Mouse (Mus musculus) WW6 (cell line): Measurements from ENCODE around the gene Dcdc2a.
A peak's percentile ranks its signal among the peaks of the same experiment; 100 is the strongest.

Experiments
- DNase-seq: peaks from one replicate; pipeline ENCODE4 v3.0.0-alpha.2; 2013; ENCODE audit warnings: low read depth, low spot score

Dcdc2a gene

DNA sequence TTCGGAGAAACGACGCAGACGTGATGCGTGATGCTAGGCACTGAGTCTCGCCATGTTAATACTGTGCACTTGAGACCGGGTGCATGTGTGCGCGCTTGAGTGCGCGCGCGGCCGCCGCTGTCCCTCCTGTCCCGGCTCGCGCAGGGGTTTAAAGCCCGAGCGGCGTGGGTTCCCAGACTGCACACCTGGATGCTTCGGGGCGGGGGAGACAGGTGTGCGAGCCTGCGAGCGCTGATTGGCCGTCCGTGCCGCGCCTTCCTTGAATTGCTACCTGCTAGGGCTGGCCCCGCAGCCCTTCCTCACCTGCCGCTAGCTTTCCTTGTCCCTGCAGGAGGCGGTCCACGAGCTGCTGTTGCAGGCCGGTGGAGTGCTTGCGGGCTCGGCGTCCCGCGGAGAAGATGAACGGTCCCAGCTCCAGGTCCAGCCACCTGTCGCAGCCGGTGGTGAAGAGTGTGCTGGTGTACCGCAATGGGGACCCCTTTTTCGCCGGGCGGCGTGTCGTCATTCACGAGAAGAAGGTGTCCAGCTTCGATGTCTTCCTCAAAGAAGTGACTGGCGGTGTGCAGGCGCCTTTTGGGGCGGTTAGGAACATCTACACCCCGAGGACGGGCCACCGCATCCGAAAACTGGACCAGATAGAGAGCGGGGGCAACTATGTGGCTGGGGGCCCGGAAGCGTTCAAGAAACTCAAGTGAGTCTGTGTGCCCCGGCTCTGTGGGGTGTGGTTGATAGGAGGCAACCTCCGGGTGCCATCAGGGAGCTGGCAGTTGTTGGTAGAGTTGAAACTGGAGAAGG, at the start of gene Dcdc2a:
Gene Dcdc2a (plus strand): TSS at position 132 of the 795 bp plus-strand sequence.
- peak; percentile 26 for DNase-seq

DNA sequence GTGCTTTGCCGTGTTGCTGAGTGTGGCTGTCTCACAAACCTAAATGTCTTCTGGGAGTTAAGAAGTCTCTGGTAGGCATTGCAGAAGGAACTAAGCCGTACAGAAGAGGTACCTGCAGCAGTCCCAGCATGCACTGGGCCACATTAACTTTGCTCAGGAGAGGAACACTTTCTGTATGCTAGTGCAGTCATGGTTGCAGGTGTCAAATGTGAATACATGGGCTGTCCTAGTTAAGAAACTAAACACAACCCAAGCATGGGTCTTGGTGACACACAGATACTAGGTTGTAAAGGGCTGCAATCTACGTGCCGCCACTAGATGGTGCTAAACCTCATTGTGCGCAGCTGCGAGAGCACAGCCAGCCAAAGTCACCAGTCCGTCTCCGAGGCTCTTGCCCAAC, 48.7 kb upstream of the Dcdc2a start:
- no peak for DNase-seq

DNA sequence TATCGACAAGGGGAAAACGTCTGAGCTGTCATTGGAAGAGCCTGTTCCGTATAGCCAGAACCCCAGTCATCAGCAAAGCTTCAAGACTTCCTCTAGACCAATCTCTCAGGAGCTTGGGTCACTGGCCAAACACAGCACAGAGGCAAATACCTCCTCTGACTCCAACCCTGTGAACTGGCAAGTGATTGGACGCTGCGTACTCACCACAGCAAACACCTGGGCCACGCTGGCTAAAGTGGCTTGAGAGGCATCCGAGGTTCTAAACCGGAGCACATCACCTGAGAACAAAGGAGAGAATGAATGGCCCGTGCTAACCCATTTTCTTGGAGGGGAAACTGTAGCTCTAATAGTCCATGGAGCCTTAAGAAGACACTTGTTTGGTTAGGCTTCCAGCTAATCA, 37.5 kb upstream of the Dcdc2a start:
- no peak for DNase-seq

DNA sequence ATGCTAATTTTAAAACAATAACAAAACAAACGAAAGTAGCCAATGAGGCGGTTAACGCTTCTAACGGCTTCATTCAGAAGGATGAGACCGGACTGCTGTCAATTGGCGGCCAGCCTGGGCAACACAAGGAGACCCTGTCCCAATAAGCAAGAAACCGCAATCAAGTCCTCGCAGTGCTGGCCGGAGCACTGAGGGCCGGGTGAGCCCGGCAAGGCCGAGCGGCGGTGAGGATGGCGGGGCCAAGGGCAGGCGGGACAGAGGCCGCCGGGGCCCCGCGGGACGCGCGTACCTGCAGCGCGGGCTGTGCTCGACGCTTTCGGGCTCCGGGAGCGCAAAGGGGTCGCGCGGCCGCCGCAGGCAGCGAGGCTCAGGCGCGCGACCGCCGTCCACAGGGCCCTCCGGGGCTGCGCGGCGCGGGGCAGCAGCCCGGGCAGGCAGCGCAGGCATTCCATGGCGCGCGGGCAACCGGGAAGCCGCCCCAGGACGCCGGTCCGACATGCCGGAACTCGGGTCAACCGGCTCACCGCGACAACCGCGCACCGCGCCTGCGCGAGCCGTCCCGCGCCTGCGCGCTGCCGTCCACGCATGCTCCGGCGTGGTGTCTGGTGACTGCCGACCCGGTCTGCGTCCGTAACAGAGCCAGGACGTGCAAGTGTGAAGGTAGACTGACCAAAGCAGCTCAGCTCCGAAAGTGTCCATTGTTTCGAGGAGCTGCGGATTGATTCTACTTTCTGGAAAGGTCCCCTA, 35.8 kb upstream of the Dcdc2a start, which contains the start of gene Mrs2:
Gene Mrs2 (minus strand): TSS at position 587 of the 747 bp plus-strand sequence.
- peak; percentile 38 for DNase-seq

DNA sequence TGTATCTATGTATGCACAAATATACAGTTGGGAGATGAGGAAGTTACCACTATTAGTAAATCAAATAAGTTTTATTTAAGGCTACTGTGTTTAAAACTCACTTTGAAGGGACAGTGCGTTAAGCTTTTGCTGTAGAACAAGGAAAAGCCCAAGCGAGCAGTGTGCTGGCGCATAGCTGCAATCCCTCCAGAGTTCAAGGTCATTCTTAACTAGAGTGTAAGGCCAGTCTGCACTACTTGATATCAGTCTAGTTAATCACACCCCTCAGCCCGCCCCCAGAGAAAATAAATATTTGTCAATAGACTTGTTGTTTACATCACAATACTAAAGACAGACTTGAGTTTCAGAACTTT, 35.3 kb upstream of the Dcdc2a start:
- no peak for DNase-seq

DNA sequence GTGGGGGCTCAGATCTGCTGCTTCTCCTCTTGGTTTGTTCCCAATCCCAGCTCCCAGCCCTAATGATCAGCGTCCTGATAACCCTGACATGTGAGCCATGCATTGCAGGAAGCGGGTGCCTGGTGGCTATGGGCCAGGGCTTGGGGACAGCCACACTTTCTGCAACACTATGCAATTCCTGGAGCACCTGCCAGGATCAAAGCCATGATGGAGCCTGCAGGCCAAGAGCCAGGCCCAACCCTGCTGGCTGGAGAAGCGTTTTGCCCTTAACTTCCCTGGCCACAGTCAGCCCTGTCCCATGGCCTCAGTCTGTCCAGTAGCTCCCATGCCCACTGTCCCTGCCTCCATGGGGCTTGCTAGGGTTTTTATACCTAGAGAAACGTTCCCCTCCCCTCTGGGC, 33.4 kb upstream of the Dcdc2a start:
- DNase-seq = no peak

DNA sequence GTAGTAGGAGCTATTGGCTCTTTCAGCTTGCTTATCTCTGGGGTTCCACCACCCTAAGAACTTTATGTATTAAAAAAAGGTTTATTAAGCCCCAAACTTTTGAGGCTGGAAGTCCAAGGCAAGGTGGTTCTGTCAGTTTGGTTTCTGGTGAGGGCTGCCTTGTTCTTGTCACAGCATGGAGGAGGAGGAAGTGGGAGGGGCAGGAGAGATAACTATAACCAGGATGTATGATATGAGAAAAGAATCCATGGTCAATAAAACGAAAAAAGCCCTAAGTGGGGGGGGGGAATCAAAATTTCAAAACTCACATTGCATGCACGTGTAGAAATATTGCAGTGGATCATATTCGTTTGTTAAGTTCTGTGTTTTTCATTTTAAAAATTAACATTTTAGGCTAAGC, 32.7 kb upstream of the Dcdc2a start:
- DNase-seq = no peak

DNA sequence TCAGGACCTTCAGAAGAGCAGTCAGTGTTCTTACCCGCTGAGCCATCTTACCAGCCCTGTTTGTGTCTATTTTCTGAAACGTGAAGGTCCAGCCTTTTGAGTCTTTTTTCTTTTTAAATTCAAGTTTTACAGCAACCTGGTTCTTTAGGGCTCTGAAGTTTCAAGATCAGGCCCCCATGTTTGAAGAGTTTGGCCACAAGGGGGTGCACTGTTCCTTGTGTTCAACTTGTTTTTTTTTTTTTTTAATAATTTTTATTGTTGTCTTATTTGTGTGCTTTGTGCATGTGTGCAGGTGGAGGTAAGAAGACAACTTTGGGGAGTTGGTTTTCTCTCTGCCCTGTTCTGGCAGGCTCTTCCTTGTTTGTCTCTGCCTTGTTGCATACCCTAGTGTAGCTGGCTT, 31.1 kb upstream of the Dcdc2a start:
- DNase-seq = no peak

DNA sequence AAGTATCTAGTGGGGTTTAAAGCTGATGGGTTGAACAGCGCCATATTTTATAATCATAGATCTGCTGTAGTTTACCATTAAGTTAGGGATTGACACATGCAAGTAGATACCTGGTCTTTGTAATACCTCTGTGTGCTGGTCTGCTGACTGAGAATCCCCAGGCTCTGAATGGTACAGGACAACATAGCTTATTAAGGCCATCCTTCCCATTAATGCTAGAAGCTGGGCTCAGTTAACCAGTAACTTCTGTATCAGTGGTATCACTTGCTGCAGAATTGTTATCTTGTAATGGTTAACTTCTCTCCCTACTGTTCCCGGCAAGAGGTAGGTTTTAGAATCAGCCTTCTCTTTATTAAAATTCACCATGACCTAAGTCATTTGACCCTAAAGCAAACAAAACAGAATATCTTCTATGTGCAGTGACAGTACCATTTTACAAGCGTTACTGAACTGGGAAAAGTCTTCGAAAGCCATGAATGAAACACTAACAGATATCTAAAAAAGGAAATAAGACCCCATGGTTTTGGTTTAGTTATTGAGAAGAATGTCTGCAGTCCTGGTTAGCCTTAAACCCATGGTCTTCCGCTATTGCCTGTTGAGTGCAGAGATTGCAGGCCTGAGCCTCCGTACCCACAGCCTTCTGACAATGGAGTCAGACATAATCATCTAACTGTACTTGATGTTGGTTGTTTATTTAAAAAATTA, 29.2 kb upstream of the Dcdc2a start:
- DNase-seq = no peak

DNA sequence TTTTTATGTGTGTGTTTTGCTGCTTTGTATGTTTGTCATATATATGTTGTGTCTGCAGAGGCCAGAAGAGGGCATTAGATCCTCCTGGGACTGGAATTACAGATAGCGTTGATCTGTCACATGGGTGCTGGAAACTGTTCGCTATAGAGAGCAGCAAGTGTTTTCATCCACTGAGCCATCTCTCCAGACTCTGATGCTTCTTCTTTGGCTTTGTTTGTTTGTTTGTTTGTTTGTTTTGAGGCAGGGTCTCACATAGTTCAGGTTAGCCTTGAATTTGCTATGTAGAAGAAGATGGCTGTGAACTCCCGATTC, 28.7 kb upstream of the Dcdc2a start:
- no peak for DNase-seq

DNA sequence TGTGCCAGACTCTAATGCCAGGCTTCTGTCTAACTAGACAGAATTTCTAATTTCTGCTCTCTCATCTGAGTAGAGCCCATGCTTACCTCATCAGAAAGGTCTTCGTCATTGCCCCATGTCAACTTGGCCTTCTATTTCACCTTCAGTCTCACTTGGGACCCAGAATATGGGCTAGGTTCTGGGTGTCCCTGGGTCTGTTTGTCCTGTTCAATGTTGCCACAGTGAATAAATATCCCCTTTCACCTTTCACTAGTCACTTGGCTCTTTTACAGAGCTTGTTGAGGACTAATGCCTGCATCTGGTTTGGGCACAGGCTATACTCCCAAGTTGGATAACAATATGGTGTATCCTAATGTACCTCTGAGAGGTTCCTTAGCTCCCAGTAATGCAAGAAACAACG, 16.3 kb upstream of the Dcdc2a start:
- DNase-seq = no peak

DNA sequence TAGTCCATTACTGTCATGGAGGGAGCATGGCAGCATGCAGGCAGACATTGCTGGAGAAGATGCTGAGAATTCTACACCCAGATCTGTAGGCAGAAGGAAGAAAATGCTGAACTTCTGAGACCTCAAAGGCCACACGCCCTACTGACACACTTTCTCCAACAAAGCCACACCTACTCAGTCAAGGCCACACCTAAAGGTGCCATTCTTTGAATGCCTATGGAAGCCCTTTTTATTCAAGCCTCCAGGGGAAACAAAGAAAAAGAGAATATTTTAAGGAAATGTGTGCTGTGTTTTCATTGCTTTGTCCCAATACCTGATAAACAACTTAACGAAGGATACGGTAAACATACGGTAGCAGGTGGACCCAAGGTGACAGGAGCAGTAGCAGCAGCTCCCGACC, 3.1 kb upstream of the Dcdc2a start:
- DNase-seq = no peak

DNA sequence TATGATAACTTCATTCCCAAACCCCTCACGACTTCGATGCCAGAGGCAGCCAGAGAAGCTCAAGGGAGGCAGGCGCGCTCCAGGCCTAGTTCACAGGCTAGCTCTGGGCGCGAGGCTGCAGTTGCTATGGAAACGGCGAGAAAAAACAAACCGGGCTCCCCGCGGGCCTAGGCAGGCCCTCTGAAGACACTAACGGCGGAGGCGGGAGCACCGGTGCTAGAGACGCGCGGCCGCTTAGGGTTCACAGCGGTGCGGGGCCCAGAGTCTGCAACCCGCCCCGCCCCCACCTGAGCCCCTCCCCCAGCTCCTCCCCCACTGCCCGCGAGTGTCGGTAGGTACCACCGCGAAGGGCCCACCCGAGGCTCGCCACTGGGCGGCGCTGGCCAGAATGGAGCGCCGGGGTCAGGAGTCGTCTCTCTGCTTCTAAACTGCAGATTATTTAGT, 671 bp upstream of the Dcdc2a start:
- DNase-seq = peak; percentile 34

DNA sequence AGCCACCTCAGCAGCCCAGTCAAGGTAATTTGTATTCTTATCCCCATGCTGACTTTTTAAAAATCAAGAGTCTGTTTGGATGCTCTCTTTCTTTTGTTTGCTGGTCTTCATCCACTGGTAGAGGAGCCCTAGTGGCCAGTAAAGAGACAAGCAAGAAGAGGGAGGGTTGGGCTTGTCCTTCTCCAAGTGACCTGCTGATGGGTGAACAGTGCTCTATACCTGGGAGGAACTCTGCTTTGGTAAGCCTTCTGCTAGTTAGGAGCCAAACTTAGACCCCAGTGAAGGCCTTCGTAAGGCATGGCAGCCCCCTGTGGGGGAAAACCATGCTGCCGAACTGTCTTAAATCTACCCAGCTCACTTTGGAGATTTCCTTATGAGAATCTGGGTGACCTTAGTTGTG, 10.9 kb downstream of the Dcdc2a start:
- no peak for DNase-seq

DNA sequence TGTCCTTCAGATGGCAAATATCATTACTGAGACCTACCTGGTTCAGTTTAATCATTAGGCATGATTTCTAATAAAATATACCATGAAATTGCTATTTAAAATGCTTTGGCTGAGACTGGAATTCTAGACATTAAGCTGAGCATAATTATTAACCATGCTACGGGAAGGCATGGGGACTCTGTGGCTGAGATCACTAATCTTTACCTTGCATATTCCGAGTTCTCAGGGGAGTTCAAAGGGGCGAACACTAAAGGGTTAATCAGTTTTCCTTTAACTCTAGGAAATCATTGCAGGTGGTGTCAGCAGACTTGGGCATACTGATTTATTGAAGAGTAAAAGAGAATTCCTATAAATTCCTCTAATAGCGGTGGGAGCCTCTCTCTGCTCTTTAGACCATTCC, 11.4 kb downstream of the Dcdc2a start:
- no peak for DNase-seq

DNA sequence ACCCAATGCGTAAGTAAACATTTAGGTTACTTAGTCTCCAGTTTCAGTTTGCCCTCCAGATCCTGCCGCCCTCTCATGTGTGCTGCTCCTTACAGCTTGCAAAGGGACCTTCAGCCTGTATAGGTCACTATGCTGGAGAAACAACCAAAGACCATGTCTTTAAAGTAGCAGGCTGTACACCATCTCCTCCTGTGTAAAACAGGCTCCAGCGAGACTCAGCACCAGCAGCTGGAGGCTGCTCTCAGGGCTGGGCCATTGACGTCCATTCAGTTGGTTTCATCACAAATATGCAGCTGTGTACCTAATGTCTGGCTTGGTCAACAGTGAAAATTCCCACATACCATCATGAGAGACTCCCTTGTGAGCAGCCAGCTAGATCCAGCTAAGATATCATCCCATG, 14.0 kb downstream of the Dcdc2a start:
- DNase-seq = no peak

DNA sequence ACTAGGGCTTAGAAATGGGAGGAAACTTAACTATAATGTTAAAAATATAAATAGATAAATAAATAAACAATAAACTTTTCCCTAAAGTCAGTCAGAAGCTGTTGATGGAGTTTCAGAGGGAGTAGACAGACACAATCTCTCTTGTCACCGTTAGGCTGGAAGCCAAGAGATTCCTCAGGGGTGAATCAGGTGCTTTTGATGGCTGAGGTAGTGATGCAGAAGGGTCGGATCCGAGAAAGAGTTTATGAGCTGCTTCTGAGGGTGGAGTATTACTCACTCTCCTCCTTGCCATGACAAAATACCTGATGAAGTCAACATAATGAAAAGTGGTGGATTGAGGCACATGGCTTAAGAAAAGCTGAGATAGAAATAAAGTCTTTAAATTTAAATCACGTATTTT, 15.0 kb downstream of the Dcdc2a start:
- DNase-seq = no peak

DNA sequence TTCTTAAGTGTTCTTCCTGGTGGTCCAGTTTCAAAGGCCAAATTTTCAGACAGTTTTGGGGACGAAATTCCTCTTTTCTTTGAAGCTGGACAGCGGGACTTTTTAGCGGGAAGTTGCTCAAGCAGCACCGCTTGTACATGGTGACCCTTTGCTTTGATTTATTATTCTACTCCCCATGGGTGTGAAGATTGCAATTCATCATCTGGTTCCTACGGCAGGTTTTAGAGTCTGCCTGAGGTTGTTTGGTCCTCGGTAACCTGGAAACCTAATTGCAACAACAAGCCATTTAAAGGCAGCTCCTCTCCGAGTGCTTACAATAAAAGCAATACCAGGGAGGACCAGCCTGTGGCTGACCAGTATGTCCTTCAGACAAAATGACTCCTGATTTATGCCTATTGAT, 21.5 kb downstream of the Dcdc2a start:
- no peak for DNase-seq

DNA sequence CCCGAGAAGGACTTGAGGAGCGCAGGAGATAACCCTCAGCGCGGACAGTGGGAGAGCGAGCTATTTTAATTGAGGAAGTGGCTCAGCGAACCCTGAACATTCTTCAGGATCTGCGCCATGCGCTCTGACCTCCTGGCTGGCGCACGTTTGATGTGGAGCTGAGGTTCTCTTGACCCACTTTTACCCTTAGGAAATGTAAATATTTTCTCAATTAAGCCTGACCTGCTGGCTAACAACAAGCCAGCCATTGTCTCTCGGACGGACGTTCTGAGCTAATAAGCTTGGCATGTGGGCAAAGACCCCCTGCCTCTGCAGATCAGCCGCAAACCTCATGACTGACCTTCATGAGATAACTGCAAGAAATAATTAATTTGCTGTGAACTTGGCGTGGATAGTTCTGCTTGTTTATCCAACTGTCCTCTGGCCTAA, 27.4 kb downstream of the Dcdc2a start:
- no peak for DNase-seq

DNA sequence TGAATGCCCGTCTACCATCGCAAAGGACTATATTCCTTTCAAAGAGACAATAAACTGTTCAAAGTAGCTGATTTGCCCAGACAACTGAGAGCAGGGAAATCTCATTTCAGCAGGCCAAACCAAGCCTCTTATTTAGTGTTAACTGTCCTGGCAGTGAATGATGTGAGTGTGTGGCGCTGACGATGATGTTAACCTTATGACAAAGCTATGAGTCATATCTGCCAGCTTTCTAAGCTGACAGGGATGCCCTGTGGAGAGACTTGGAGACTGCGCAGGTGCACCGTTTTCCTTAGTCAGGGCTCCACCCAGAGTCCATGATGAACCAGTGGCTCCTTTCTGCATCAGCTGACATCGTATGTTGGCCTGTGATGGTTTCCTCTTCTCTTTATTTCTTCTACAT, 29.3 kb downstream of the Dcdc2a start:
- DNase-seq = no peak

DNA sequence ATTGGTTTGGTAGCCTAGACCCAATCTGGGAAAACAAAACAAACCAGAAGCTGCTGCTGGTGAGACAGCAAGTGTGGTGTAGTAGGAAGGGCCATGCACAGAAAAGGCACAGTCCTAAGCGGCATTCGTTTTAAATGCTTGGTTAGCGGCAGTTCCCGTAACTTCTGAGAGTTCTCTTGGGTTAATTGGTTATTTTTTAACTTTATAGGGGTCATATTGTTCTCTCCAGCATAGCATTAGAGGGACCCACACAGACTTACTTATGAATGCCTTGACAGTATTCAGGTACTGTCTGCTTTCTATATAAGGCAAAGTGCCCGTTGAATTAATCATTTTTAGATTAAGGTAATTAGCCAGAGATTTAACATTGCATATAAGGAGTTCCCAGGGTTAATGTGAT, 35.5 kb downstream of the Dcdc2a start:
- DNase-seq = no peak

DNA sequence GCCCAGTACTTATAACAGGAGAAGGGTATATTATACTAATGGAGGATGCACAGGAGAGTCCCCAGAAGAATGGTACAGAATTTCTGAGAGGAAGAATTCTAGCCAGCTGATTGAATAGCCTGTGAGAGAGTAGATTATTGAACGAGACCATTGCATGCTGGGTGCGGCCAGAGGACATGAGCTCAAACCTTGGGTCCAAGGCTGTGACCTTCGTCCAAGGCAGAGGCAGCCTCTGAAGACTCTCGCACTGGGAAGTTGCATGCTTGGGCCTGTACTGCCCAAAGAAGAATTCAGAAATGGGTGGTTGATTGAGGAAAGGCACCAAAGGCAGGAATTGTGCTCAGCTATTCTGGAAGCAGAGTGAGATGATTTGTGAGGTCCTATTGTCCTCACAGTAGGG, 38.0 kb downstream of the Dcdc2a start:
- no peak for DNase-seq

DNA sequence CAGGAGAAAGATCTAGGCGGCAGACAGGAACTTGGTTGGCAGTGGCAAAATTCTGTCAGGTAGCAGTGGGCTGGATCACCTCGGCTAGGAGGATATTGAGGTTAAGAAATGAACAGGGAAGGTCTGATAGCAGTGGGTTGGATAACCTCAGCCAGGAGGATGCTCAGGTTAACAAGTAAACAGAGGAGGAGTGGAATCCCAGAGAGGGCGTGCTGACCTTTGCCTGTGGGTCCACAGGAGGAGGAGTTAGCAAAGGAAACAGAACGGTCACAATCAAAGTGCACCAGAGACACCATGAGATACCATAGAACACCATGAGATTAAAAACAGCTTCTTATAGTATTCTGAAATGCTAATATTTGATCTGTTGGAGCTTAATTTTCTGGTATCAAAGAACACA, 38.6 kb downstream of the Dcdc2a start:
- DNase-seq = no peak
